Mouse (Mus musculus) ES-Bruce4 (cell line): ENCODE measurements around the gene Fgf15.

Source experiments
- EP300 ChIP-seq: IDR thresholded peaks from 2 replicates; pipeline ENCODE4 v1.6.1; 2011; ENCODE audit warnings: low read depth, low read length; ENCODE audit not compliant: insufficient read depth
- POLR2A ChIP-seq: IDR thresholded peaks from one replicate; pipeline ENCODE4 v1.8.1; 2011; ENCODE audit warnings: low read length; ENCODE audit not compliant: insufficient read depth

- TF ChIP-seq POLR2A (peak; percentile 97), EP300 (peak; percentile 73)
Measured at GRCm38 (mm10) chr7:144861056-144861768, 35.1 kb upstream of the Fgf15 start.
